In genomic region chr13:26061322-26061721, GRCm38 (mm10) we compare ENCODE assay signal across 21 mouse cellular contexts.
DNase-seq lines count a peak whose midpoint lies in the region; ATAC-seq lines count a peak whose summit lies in the region.
"Had no signal": no experiment of that assay in that cellular context is flagged by ENCODE, and none has a peak within 500 bp of the region (broad histone marks: within the 10 kb centered on the region; RNA-seq: fewer than 3 reads in every experiment).

No protein-coding gene starts in this region.

- ATAC-seq in forebrain, embryonic 14.5 days = 0 out of 2 replicates have a peak, but pooled peaks have one; percentile 12
- ATAC-seq in forebrain, embryonic 12.5 days (ENCODE audit: low FRiP score) = no peak
- peak; percentile 86 for ATAC-seq in kidney, embryonic 16.5 days (ENCODE audit: low FRiP score, low TSS enrichment)
- ATAC-seq in neural tube, embryonic 12.5 days (ENCODE audit: low FRiP score, low read depth) = peak; percentile 50; the same call in 1 of the 2 replicates
- ATAC-seq: intestine, postnatal 0 days had no signal

- H3K4me1 ChIP-seq in forebrain, embryonic 14.5 days (ENCODE audit: control insufficient read depth, insufficient read depth, low read length) = no peaks in the 10 kb centered on the region
- peaks cover 3% of the 10 kb centered on the region; the same call in 1 of the 2 replicates for H3K4me1 ChIP-seq in forebrain, embryonic 12.5 days
- H3K4me1 ChIP-seq in kidney, embryonic 16.5 days (ENCODE audit: insufficient read depth, low read length) = no peaks in the 10 kb centered on the region
- H3K4me1 ChIP-seq in neural tube, embryonic 12.5 days = no peaks in the 10 kb centered on the region
- H3K4me1 ChIP-seq: liver, embryonic 13.5 days; stomach, embryonic 15.5 days had no signal

- H3K27ac ChIP-seq in forebrain, embryonic 14.5 days (ENCODE audit: low read depth, low read length) = no peak overlapping the region
- no peak overlapping the region for H3K27ac ChIP-seq in forebrain, embryonic 12.5 days
- no peak overlapping the region for H3K27ac ChIP-seq in kidney, embryonic 16.5 days (ENCODE audit: low read length)
- H3K27ac ChIP-seq in neural tube, embryonic 12.5 days = no peak overlapping the region
- H3K27ac ChIP-seq: left cerebral cortex, adult 2 months; liver, embryonic 13.5 days; stomach, embryonic 15.5 days had no signal

- H3K27me3 ChIP-seq in forebrain, embryonic 14.5 days (replicated peaks; ENCODE audit: control insufficient read depth, insufficient read depth, low read length) = no peaks in the 10 kb centered on the region
- H3K27me3 ChIP-seq in forebrain, embryonic 12.5 days = no peaks in the 10 kb centered on the region
- H3K27me3 ChIP-seq in kidney, embryonic 16.5 days (ENCODE audit: insufficient read depth, low read length) = no peaks in the 10 kb centered on the region
- H3K27me3 ChIP-seq in neural tube, embryonic 12.5 days (replicated peaks) = no peaks in the 10 kb centered on the region
- H3K27me3 ChIP-seq: heart, embryonic 12.5 days; liver, embryonic 13.5 days; stomach, embryonic 15.5 days had no signal

- DNase-seq in forebrain, embryonic 14.5 days (ENCODE audit: low spot score) = no peak
- no peak for DNase-seq in kidney, adult 8-10 months
- no peak for DNase-seq in neural tube, embryonic 10.5 days (ENCODE audit: extremely low spot score, low spot score)
- no peak for DNase-seq in thymus, adult 18-20 months
- no peak for DNase-seq in urinary bladder, postnatal 4 days (ENCODE audit: low spot score in 2 of 2)
- DNase-seq: adrenal gland, postnatal 36 days; cerebellum, adult 11 months; cerebellum, adult 9-11 months; gastrocnemius, postnatal 25 days; heart, adult 18-20 months; heart, postnatal 10 days; liver, embryonic 13.5 days; lung, adult 2 months; thymus, postnatal 36 days had no signal

- H3K9me3 ChIP-seq in forebrain, embryonic 14.5 days (replicated peaks; ENCODE audit: control insufficient read depth, low read length) = no peaks in the 10 kb centered on the region
- no peaks in the 10 kb centered on the region for H3K9me3 ChIP-seq in forebrain, embryonic 12.5 days
- H3K9me3 ChIP-seq in kidney, embryonic 16.5 days (ENCODE audit: low read length) = no peaks in the 10 kb centered on the region
- no peaks in the 10 kb centered on the region for H3K9me3 ChIP-seq in neural tube, embryonic 12.5 days
- H3K9me3 ChIP-seq: heart, embryonic 12.5 days; liver, embryonic 13.5 days; stomach, embryonic 15.5 days had no signal

- no peaks in the 10 kb centered on the region for H3K36me3 ChIP-seq in forebrain, embryonic 14.5 days (ENCODE audit: control insufficient read depth, insufficient read depth, low read length)
- H3K36me3 ChIP-seq in forebrain, embryonic 12.5 days (replicated peaks) = no peaks in the 10 kb centered on the region
- H3K36me3 ChIP-seq in kidney, embryonic 16.5 days (ENCODE audit: insufficient read depth, low read length) = no peaks in the 10 kb centered on the region
- H3K36me3 ChIP-seq in neural tube, embryonic 12.5 days = no peaks in the 10 kb centered on the region
- H3K36me3 ChIP-seq: heart, embryonic 12.5 days; liver, embryonic 13.5 days; stomach, embryonic 15.5 days had no signal

- no peak overlapping the region for H3K4me2 ChIP-seq in forebrain, embryonic 14.5 days (ENCODE audit: low read length)
- H3K4me2 ChIP-seq in forebrain, embryonic 12.5 days = no peak overlapping the region
- no peak overlapping the region for H3K4me2 ChIP-seq in kidney, embryonic 16.5 days (replicated peaks; ENCODE audit: low read depth, low read length)
- H3K4me2 ChIP-seq in neural tube, embryonic 12.5 days (replicated peaks) = no peak overlapping the region
- H3K4me2 ChIP-seq: heart, embryonic 12.5 days; liver, embryonic 13.5 days; stomach, embryonic 15.5 days had no signal

- H3K9ac ChIP-seq in forebrain, embryonic 14.5 days (ENCODE audit: low read length) = no peak overlapping the region
- no peak overlapping the region for H3K9ac ChIP-seq in forebrain, embryonic 12.5 days
- H3K9ac ChIP-seq in kidney, embryonic 16.5 days (replicated peaks; ENCODE audit: low read length) = no peak overlapping the region
- no peak overlapping the region for H3K9ac ChIP-seq in neural tube, embryonic 12.5 days
- H3K9ac ChIP-seq: heart, embryonic 12.5 days; liver, embryonic 13.5 days; stomach, embryonic 15.5 days had no signal

- H3K4me3 ChIP-seq in forebrain, embryonic 14.5 days (ENCODE audit: low read depth, low read length) = no peak overlapping the region
- H3K4me3 ChIP-seq in forebrain, embryonic 12.5 days (replicated peaks) = no peak overlapping the region
- no peak overlapping the region for H3K4me3 ChIP-seq in kidney, embryonic 16.5 days (ENCODE audit: low read length)
- no peak overlapping the region for H3K4me3 ChIP-seq in neural tube, embryonic 12.5 days
- H3K4me3 ChIP-seq: heart, embryonic 12.5 days; left cerebral cortex, adult 2 months; liver, embryonic 13.5 days; stomach, embryonic 15.5 days had no signal

- WGBS in forebrain, embryonic 14.5 days = 10% methylated on average over 2 of the region's 2 CpGs
- WGBS in forebrain, embryonic 12.5 days = 17% methylated on average over 2 of the region's 2 CpGs
- WGBS in kidney, embryonic 16.5 days = 13% methylated on average over 2 of the region's 2 CpGs
- WGBS in neural tube, embryonic 12.5 days = 29% methylated on average over 2 of the region's 2 CpGs
